Mouse (Mus musculus): ENCODE measurements around the gene Cep295nl. TPM values are rescaled to one million over a fixed set of nuclear protein-coding genes. Genes with fewer than 3 reads are reported as not detected.

Cep295nl gene
- polyA plus RNA-seq, 1 experiment from 2014 or later, result 0.20 TPM

DNA sequence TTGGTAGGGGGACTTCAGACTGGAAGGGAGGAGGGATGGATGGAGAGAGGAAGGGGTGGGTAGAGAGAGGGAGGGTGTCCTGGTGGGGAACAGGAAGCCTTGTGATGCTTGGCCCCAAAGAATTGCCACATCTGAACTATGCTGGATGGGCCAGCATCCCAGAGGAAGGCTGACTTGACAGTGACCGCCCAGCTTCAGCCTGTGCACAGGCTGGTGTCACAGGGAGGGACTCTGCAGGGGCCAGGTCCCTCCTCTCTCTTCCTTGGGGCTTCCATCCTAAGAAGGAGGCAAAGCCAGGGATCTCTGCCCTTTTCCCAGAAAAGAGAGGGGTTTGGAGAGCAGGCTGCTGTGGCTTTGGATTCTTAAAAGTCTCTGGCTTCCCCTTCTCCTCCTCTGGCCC lies 20.2 kb upstream of the Cep295nl start:
- no peaks in the 10 kb centered on the region for H3K36me3 ChIP-seq (ENCODE audit: control insufficient read depth, insufficient read depth, low read length)
- peak overlapping the region; percentile 48 for H3K9ac ChIP-seq (ENCODE audit: low read depth, low read length)
- no peak overlapping the region for H3K4me3 ChIP-seq (ENCODE audit: low read length)
- H3K4me2 ChIP-seq (ENCODE audit: low read depth, low read length), result no peak overlapping the region
- H3K27me3 ChIP-seq (replicated peaks; ENCODE audit: control insufficient read depth, insufficient read depth, low read length), result no peaks in the 10 kb centered on the region
- H3K27ac ChIP-seq (ENCODE audit: low read length), result peak overlapping the region; percentile 72
- H3K9me3 ChIP-seq (ENCODE audit: control insufficient read depth, low read length), result no peaks in the 10 kb centered on the region
- ATAC-seq, result no peak
- H3K4me1 ChIP-seq (ENCODE audit: control insufficient read depth, insufficient read depth, low read length), result peaks cover 33% of the 10 kb centered on the region
- WGBS, result 75% methylated on average over 1 of the region's 1 CpGs

DNA sequence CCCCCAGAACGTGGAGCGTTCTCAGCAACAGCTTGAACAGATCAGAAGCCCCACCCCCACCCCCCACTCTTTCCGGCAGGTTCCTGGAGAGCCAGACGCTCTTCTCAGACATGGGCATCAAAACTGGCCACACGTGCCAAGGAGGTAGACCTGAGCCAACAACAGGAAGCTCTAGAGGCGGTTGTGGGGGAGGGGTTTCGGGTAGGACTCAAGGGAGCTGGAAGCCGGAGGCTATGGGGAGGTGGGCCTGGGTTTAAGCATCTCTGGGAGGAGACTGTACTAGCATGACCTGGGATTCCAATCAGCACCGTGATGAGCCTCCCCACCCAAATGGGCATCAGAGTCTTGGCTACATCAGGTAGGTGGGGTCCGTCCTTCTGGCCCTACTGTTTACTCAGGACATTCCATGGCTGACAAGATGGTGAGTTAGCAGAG lies 18.6 kb upstream of the Cep295nl start:
- WGBS, result 35% methylated on average over 10 of the region's 10 CpGs
- Histone ChIP-seq H3K27me3 (replicated peaks; ENCODE audit: control insufficient read depth, insufficient read depth, low read length) (no peaks in the 10 kb centered on the region), H3K27ac (ENCODE audit: low read length) (no peak overlapping the region), H3K9ac (ENCODE audit: low read depth, low read length) (no peak overlapping the region), H3K9me3 (ENCODE audit: control insufficient read depth, low read length) (no peaks in the 10 kb centered on the region), H3K4me1 (ENCODE audit: control insufficient read depth, insufficient read depth, low read length) (peaks cover 32% of the 10 kb centered on the region), H3K4me3 (ENCODE audit: low read length) (no peak overlapping the region), H3K36me3 (ENCODE audit: control insufficient read depth, insufficient read depth, low read length) (no peaks in the 10 kb centered on the region), H3K4me2 (ENCODE audit: low read depth, low read length) (no peak overlapping the region)
- peak; percentile 21; the same call in 1 of the 2 replicates for ATAC-seq

DNA sequence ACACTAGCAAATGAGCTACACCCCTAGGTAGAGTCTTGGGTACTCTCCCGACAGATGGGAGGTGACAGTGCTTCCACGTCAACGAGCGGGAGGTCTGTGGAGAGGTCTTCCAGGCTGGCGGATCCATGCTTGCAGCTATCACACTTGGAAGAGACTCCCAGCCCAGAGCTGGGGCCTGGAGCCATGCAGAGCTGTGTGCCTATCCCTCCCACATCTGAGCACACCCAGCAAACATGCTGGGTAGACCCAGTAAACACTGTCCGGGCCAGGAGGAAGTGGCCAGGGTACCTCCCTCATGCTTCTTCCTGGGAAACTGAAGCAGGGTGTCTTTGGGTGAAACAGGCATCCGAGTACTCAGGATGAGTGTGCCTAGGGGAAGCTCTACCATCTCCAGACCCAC lies 18.2 kb upstream of the Cep295nl start:
- H3K9ac ChIP-seq (ENCODE audit: low read depth, low read length), result no peak overlapping the region
- H3K4me1 ChIP-seq (ENCODE audit: control insufficient read depth, insufficient read depth, low read length), result peaks cover 30% of the 10 kb centered on the region
- H3K4me3 ChIP-seq (ENCODE audit: low read length), result no peak overlapping the region
- no peaks in the 10 kb centered on the region for H3K9me3 ChIP-seq (ENCODE audit: control insufficient read depth, low read length)
- WGBS, result 55% methylated on average over 7 of the region's 7 CpGs
- H3K27me3 ChIP-seq (replicated peaks; ENCODE audit: control insufficient read depth, insufficient read depth, low read length), result no peaks in the 10 kb centered on the region
- ATAC-seq, result peak; percentile 24
- peak overlapping the region; percentile 33; the same call in 1 of the 2 replicates for H3K27ac ChIP-seq (ENCODE audit: low read length)
- H3K4me2 ChIP-seq (ENCODE audit: low read depth, low read length), result no peak overlapping the region
- H3K36me3 ChIP-seq (ENCODE audit: control insufficient read depth, insufficient read depth, low read length), result no peaks in the 10 kb centered on the region

DNA sequence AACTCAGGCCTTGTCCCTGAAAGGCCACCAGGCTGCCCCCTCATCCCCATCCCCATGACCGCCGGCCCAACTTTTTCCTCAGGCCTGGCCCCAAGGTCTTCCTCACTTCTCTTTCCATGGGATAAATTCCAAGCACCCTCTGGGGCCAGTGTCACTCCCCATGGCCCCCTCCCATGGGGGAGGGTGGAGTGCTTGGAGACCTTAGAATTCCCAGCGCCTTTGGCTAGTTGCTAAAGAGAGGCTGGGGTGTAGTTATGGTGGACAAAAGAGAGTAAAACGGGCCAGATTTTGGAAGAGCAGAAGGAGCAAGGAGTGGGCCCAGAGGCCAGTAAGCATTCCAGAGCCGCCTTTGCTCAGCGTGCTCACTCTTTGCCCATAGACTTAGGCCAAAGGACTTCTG lies 13.3 kb upstream of the Cep295nl start, which contains the start of gene Timp2:
Timp2 (minus strand) TSS at position 101 of the 400 bp plus-strand sequence.
- Histone ChIP-seq H3K36me3 (ENCODE audit: control insufficient read depth, insufficient read depth, low read length) (no peaks in the 10 kb centered on the region), H3K27ac (ENCODE audit: low read length) (peak within 1 kb of the TSS; percentile 86), H3K4me2 (ENCODE audit: low read depth, low read length) (peak within 1 kb of the TSS; percentile 97), H3K4me1 (ENCODE audit: control insufficient read depth, insufficient read depth, low read length) (peaks cover 18% of the 10 kb centered on the region), H3K27me3 (replicated peaks; ENCODE audit: control insufficient read depth, insufficient read depth, low read length) (no peaks in the 10 kb centered on the region), H3K9ac (ENCODE audit: low read depth, low read length) (peak within 1 kb of the TSS; percentile 96), H3K9me3 (ENCODE audit: control insufficient read depth, low read length) (no peaks in the 10 kb centered on the region), H3K4me3 (ENCODE audit: low read length) (peak within 1 kb of the TSS; percentile 81)
- peak; percentile 18 for ATAC-seq
- WGBS, result 39% methylated on average over 6 of the region's 6 CpGs

DNA sequence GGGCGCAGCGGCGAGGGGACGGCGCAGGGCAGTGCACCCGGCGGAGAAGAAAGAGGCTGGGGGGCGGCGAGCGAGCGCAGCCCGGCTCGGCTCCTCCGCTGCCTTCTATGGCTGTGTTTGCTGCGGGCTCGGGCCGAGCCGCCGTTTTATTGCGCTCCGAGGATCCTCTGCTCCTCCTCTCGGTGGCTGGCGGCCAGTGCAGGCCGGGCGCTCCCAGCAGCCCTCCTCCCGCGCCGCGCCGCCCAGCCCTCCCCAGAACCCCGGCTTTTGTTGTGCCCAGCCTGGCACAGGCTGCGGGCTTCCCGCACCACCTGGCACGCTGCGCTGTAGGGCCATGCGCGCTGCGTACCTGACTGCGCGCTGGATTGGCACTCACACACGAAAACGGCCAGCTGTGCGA lies 12.9 kb upstream of the Cep295nl start:
- Histone ChIP-seq H3K27me3 (replicated peaks; ENCODE audit: control insufficient read depth, insufficient read depth, low read length) (no peaks in the 10 kb centered on the region), H3K36me3 (ENCODE audit: control insufficient read depth, insufficient read depth, low read length) (no peaks in the 10 kb centered on the region), H3K27ac (ENCODE audit: low read length) (peak overlapping the region; percentile 86), H3K4me1 (ENCODE audit: control insufficient read depth, insufficient read depth, low read length) (peaks cover 14% of the 10 kb centered on the region; the same call in 1 of the 2 replicates), H3K4me2 (ENCODE audit: low read depth, low read length) (peak overlapping the region; percentile 97), H3K9me3 (ENCODE audit: control insufficient read depth, low read length) (no peaks in the 10 kb centered on the region), H3K9ac (ENCODE audit: low read depth, low read length) (peak overlapping the region; percentile 96), H3K4me3 (ENCODE audit: low read length) (peak overlapping the region; percentile 81)
- ATAC-seq, result peak; percentile 95
- under 1% methylated on average over 42 of the region's 43 CpGs for WGBS

GRCm38 (mm10) chr11:118354636-118355191 lies 12.4 kb upstream of the Cep295nl start:
- Histone ChIP-seq H3K9me3 (ENCODE audit: control insufficient read depth, low read length) (no peaks in the 10 kb centered on the region), H3K4me1 (ENCODE audit: control insufficient read depth, insufficient read depth, low read length) (peaks cover 14% of the 10 kb centered on the region; the same call in 1 of the 2 replicates), H3K9ac (ENCODE audit: low read depth, low read length) (peak overlapping the region; percentile 96), H3K27me3 (replicated peaks; ENCODE audit: control insufficient read depth, insufficient read depth, low read length) (no peaks in the 10 kb centered on the region), H3K36me3 (ENCODE audit: control insufficient read depth, insufficient read depth, low read length) (no peaks in the 10 kb centered on the region), H3K4me3 (ENCODE audit: low read length) (peak overlapping the region; percentile 81), H3K4me2 (ENCODE audit: low read depth, low read length) (peak overlapping the region; percentile 97), H3K27ac (ENCODE audit: low read length) (peak overlapping the region; percentile 86)
- WGBS, result under 1% methylated on average over 40 of the region's 47 CpGs
- ATAC-seq, result peak; percentile 68

DNA sequence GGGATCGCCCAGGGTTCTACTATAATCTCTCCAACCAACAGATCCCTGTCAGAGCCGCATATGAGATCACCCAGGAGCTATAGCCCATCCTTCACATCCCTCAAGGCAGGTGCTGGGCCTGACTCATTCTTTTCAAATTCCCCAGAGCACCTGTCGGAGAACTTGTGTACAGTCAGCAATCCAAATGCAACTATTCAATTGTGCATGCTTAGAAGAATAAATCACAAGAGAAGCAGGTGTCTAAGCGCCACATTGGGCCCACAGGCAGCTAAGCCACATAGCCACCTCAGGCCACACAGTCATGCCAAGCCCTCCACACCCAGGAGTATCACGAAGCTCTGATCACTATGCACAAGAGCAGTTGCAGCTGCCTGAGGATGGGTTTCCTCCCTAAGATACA lies 7.2 kb upstream of the Cep295nl start:
- Histone ChIP-seq H3K27ac (ENCODE audit: low read length) (no peak overlapping the region), H3K9ac (ENCODE audit: low read depth, low read length) (no peak overlapping the region), H3K4me3 (ENCODE audit: low read length) (no peak overlapping the region), H3K27me3 (replicated peaks; ENCODE audit: control insufficient read depth, insufficient read depth, low read length) (no peaks in the 10 kb centered on the region), H3K4me1 (ENCODE audit: control insufficient read depth, insufficient read depth, low read length) (peaks cover 38% of the 10 kb centered on the region), H3K9me3 (ENCODE audit: control insufficient read depth, low read length) (no peaks in the 10 kb centered on the region), H3K36me3 (ENCODE audit: control insufficient read depth, insufficient read depth, low read length) (no peaks in the 10 kb centered on the region), H3K4me2 (ENCODE audit: low read depth, low read length) (no peak overlapping the region)
- 79% methylated on average over 5 of the region's 5 CpGs for WGBS
- no peak for ATAC-seq

DNA sequence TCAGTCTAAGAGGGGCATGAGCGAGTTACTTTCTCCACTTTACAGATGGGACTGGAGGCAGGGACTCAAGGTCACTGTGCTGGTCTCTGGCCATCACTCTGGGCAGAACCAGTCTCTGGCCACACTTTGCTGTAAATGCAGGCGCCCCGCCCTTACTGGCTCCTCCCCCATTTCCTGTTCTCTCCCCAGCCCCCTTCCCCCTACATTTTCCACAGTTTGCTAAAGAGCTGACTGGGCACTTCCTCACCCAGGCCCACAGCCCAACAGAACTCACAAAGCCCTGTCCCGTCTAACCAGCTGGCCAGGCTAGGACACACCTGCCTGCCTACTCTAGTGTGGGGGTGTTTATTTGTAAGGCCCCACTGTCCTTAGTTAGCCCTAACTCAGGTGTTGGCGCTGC lies 6.6 kb upstream of the Cep295nl start:
- Histone ChIP-seq H3K36me3 (ENCODE audit: control insufficient read depth, insufficient read depth, low read length) (no peaks in the 10 kb centered on the region), H3K4me2 (ENCODE audit: low read depth, low read length) (no peak overlapping the region), H3K27me3 (replicated peaks; ENCODE audit: control insufficient read depth, insufficient read depth, low read length) (no peaks in the 10 kb centered on the region), H3K9me3 (ENCODE audit: control insufficient read depth, low read length) (no peaks in the 10 kb centered on the region), H3K4me1 (ENCODE audit: control insufficient read depth, insufficient read depth, low read length) (peaks cover 33% of the 10 kb centered on the region), H3K27ac (ENCODE audit: low read length) (peak overlapping the region; percentile 28; the same call in 1 of the 2 replicates), H3K4me3 (ENCODE audit: low read length) (no peak overlapping the region), H3K9ac (ENCODE audit: low read depth, low read length) (peak overlapping the region; percentile 17; the same call in 1 of the 2 replicates)
- 47% methylated on average over 5 of the region's 5 CpGs for WGBS
- peak; percentile 49 for ATAC-seq

- Histone ChIP-seq H3K4me1 (ENCODE audit: control insufficient read depth, insufficient read depth, low read length) (peaks cover 29% of the 10 kb centered on the region), H3K9ac (ENCODE audit: low read depth, low read length) (peak overlapping the region; percentile 17; the same call in 1 of the 2 replicates), H3K36me3 (ENCODE audit: control insufficient read depth, insufficient read depth, low read length) (no peaks in the 10 kb centered on the region), H3K4me3 (ENCODE audit: low read length) (no peak overlapping the region), H3K27me3 (replicated peaks; ENCODE audit: control insufficient read depth, insufficient read depth, low read length) (no peaks in the 10 kb centered on the region), H3K27ac (ENCODE audit: low read length) (0 out of 2 replicates have a peak overlapping the region, but pooled peaks have one; percentile 20), H3K9me3 (ENCODE audit: control insufficient read depth, low read length) (no peaks in the 10 kb centered on the region), H3K4me2 (ENCODE audit: low read depth, low read length) (no peak overlapping the region)
- 46% methylated on average over 3 of the region's 3 CpGs for WGBS
- 0 out of 2 replicates have a peak, but pooled peaks have one; percentile 16 for ATAC-seq
Observed at GRCm38 (mm10) chr11:118348419-118348818, 6.1 kb upstream of the Cep295nl start.
